Mouse (Mus musculus): ENCODE data around the gene Ahdc1.

- no peak for TF ChIP-seq CTCF (IDR thresholded peaks at IDR 0.05; ENCODE audit: low read depth, low read length)
- no peak for TF ChIP-seq GATA1 (IDR thresholded peaks at IDR 0.05; ENCODE audit: borderline replicate concordance, low read length)
- TF ChIP-seq POLR2AphosphoS5 (IDR thresholded peaks at IDR 0.05; ENCODE audit: insufficient replicate concordance, low read depth, low read length), result no peak
These were observed 39.3 kb downstream of the Ahdc1 start for GRCm38 (mm10) chr4:133050196-133050836.

Data from G1E (cell line).